Mouse (Mus musculus) T-helper 1 cell (primary cell): Measurements from ENCODE around the gene Tmem218.

ENCODE experiments used
- in situ Hi-C: fragments of 300-600 bp; cut with MboI, MseI; formaldehyde crosslinking; loops from one replicate; pipeline ENCODE4 v1.15.1; 2025; ENCODE audit warnings: high pct_unique_total_duplicates

Gene Tmem218

DNA sequence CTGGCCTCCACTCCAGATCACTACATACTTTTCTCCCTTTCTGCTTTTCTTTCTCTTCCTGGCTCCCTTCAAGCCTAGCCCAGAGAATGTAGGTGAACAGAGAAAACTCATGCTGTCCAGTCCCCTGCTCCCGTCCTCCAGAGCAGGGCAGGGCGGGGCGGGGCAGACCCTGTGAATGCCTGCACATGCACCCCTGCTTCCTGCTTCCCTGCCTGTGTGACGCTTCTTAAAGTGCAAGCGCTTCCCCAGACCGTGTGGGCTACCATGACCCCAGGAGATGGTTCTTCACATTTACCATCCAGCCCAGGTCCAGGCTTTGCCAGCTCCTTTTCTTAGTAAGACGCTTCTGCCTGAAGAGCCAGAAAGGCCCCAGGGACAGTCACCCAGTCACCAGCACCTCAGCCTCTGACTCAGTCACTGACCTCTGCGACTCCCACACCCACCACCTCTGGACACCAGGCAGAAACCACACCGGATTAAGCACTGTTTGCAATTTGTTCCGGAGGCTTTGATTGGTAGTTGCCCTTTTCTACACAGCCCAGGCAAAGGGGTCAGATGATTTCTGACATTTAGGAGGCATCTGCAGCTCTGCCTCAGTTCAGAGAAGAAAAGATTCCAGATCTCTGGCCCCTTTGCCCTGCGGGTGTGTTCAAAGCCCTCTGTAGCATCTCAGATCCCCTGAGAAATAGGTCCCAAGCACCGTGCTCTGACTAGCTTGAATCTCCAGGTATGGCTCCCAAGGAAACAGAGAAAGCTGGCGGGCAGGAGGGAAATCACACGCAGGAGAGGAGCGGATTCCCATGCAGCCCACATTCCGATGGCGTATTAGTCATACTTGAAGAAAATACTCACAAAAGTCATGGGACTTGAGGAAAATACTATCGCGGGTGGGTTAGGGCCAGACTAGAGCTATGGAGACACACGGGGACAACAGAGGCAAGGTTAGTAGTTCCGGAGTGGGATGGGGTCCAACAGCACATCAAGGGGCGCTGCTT, 24.5 kb downstream of the Tmem218 start:
- in situ Hi-C loops = no loop called here

GRCm38 (mm10) chr9:37235951-37236737, 28.1 kb downstream of the Tmem218 start:
- in situ Hi-C loops = no loop called here

DNA sequence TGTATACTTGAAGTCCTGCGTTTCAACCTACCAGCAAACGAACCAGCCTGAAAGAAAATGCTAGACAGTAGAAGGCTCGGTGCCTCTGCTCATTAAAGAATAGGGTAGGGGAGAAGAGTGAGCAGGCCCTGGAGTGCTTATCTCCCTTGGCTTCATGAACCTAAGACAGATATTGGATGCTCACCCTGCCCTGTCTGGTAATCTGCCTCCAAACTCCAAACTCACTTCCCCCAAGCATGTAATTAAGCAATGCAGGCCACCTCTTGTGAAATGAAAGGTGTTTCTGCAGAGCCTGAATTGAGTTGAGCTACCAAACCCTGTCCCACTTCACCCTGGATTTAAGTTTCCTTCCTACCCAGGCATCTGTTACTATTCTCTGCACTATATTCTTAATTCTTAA, 34.7 kb downstream of the Tmem218 start:
- in situ Hi-C loops = loop anchor here (5.0 kb wide), 1 partner anchor 275 kb away; no protein-coding TSS in a partner anchor

DNA sequence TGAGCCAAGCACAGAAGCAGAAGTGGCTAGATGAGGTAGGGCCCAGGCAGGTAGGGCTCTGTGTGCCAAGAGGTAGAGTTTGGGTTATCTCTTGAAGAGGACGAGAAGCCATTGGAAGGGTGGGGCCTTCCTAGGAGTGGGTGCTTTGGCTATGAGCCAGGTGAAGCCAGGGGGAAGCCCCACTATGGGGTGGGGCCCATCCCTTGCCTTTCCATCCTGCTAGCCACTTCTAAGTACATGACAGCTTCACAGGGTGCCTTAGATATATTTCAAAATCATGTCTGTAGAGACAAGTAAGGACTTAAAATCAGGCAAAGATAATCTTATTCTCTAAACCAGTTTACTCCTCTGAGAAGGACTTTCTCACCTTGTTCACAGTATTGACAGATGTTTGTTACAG, 36.6 kb downstream of the Tmem218 start:
- in situ Hi-C loops = loop anchor here (5.0 kb wide), 1 partner anchor 277 kb away; no protein-coding TSS in a partner anchor

- in situ Hi-C loops = no loop called here
These were observed 37.4 kb downstream of the Tmem218 start for GRCm38 (mm10) chr9:37245404-37245803.

- in situ Hi-C loops = no loop called here
These were observed 37.8 kb downstream of the Tmem218 start for GRCm38 (mm10) chr9:37245810-37246209.

DNA sequence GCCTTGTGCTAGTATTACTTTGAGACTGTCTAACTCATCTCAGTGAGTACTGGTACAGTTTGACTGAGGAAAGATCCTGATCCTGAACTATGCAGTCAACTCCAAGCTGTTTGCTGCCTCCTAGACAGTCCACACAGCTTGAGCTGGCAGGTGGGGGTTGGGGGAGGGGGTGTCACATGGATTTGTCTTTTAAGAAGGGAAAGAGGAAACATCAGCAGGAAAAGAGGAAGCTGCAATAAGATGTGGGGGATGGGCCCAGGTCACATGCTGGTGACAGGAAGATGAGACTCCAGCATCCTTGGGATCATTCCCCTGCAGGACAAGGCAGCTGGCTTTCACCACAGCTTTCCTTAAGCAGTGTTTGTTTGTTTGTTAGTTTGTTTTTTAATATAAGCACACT, 39.4 kb downstream of the Tmem218 start:
- in situ Hi-C loops = no loop called here

DNA sequence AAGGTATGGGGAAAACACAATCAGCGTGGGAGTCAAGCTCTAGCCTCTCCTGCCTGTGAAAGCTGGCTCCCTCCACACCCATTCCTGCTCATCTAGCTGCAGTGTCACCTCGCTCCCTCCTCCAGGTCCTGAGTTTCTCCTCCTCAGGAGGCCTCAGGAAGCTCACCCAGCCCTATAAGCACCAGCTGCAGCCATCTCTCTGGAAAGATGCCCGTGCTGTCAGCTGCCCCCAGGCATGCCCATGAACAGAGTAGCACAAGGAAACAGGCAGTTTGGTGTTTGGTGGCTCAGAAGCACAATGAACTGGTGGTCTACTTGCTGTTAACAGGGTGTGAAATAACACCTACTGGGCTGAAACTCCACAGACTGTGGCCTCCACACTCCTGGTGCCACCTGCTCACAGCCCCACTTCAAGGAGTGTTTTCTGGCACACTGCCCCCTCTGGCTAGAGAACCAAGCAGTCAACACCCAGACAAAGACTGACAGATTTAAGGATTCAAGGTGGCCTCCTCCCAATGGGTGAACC, 40.4 kb downstream of the Tmem218 start:
- in situ Hi-C loops = no loop called here

DNA sequence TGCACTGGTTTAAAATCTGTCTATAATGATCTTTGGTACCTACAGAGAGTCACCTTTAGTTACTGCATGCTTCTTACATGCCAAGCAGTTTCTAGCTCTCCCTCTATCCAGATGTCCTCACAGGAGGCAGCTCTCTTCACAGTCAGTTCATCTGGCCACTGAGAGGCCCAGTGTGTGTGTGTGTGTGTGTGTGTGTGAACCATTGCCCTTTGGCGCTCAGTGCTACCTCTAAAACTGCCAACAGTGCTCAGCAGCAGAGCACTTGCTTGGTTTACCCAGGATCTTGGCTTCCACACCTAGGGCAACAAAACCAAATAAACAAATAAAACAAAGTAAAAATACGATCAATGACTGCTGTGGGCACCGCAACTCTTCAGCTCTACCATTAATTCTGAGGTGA, 42.0 kb downstream of the Tmem218 start:
- in situ Hi-C loops = loop anchor here (5.0 to 10.0 kb wide), 2 partner anchors 87 to 375 kb away; no protein-coding TSS in a partner anchor

- in situ Hi-C loops = loop anchor here (5.0 to 10.0 kb wide), 2 partner anchors 87 to 374 kb away; no protein-coding TSS in a partner anchor
These were observed 42.6 kb downstream of the Tmem218 start for GRCm38 (mm10) chr9:37250631-37251030.

DNA sequence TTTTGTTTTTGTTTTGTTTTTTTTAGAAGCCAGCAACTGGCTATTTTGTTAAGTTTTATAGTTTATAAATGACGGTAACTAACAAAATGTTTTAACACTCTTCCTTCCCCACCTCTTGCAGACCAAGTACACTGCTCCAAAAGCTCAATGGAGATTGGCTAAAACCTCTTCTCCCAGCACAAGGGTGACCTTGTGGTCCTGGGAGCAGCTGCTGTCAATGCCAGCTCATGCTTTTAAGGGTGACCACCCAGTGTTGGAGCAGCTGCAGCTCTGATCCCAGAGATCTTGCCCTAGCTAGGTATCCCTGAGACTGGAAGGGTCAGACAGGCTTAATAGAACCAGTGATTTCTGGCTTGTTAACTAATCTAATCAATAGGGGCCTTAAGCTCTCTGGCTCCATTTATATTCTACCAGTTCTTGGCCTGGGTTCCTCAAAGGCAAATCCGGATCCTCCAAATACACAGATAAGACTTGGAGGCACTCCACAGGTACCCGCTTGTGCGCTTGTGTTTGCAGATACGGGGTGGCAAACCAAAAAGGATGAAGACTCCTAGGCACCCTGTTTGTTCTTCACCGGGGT, 46.6 kb downstream of the Tmem218 start:
- in situ Hi-C loops = loop anchor here (5.0 to 10.0 kb wide), 2 partner anchors 83 to 370 kb away; no protein-coding TSS in a partner anchor

- in situ Hi-C loops = loop anchor here (10.0 kb wide), 1 partner anchor 369 kb away; no protein-coding TSS in a partner anchor
These were observed 47.3 kb downstream of the Tmem218 start, which contains the start of gene Slc37a2 for GRCm38 (mm10) chr9:37255149-37255888. Gene Slc37a2 (minus strand): TSS chr9:37255738.

DNA sequence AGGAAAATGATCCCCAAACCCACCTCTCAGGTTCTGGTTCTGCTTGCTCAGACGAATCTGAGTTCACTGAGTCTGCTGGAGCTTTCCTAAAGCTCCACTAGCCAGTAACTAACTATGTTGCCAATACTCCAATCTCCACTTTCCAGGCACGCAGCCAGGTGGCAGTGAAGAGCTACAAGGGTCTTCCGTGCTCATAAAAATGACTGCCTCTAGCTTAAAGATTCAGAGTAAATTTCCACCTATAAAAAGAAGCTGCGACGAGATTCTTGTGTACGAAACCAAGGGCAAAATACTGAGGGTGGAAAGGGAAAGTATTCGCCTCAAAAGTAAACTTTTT, 47.8 kb downstream of the Tmem218 start:
- in situ Hi-C loops = loop anchor here (10.0 kb wide), 1 partner anchor 369 kb away; no protein-coding TSS in a partner anchor

GRCm38 (mm10) chr9:37266622-37267021, 58.6 kb downstream of the Tmem218 start:
- in situ Hi-C loops = no loop called here
